Mouse (Mus musculus) heart, postnatal 0 days (tissue): ENCODE measurements around the gene Chrna10.

Source experiments
- CTCF ChIP-seq: IDR thresholded peaks from 2 replicates; pipeline ENCODE4 v1.5.1; 2016; ENCODE audit warnings: antibody characterized with exemption, control low read depth, low read depth
- EP300 ChIP-seq: IDR thresholded peaks from 2 replicates; pipeline ENCODE4 v1.6.1; 2016; ENCODE audit warnings: antibody characterized with exemption, low read depth

GRCm38 (mm10) chr7:102082816-102083215, 33.8 kb downstream of the Chrna10 start, which contains the start of gene Trpc2:
- TF ChIP-seq CTCF (no peak), EP300 (no peak)
